Mouse (Mus musculus): ENCODE results near the gene Olfr810. TPM values are rescaled to one million over a fixed set of nuclear protein-coding genes. Genes with fewer than 3 reads are reported as not detected.

Olfr810 gene
- total RNA-seq (2014; fragmentation: Nextera tagmentation) (not detected in 2 replicates), total RNA-seq (2017) (not detected in 2 replicates)

GRCm38 (mm10) chr10:129794817-129795216, at the start of gene Olfr810:
Olfr810 (minus strand) TSS chr10:129794917.
- no peak for ATAC-seq (replicated peaks; ENCODE audit: low FRiP score, low TSS enrichment, poor library complexity, severe bottlenecking)

- ATAC-seq (replicated peaks; ENCODE audit: low FRiP score, low TSS enrichment, poor library complexity, severe bottlenecking) = no peak
These were observed 9.6 kb upstream of the Olfr810 start, which contains the start of gene Olfr811 for GRCm38 (mm10) chr10:129804296-129804695. Olfr811 (minus strand) TSS chr10:129804396.

DNA sequence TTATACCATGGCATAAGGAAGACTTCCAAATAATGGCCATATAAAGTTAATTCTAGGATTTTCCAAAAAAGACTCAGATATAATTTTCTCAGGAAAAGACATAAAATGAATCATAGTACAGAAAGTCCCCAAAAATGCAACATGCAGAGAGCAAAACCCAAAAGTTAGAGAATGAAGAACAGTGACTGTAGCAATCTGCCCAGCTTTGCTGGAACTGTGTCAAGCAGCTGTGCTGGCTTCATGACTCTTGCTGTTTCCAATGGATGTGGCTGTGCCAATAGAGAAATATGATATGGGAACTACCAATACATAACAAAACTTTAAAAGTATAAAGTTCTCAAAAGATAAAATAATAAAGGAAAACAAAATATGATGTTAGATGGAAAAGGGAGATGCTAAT, 16.6 kb downstream of the Olfr810 start:
- no peak for ATAC-seq (replicated peaks; ENCODE audit: low FRiP score, low TSS enrichment, poor library complexity, severe bottlenecking)

DNA sequence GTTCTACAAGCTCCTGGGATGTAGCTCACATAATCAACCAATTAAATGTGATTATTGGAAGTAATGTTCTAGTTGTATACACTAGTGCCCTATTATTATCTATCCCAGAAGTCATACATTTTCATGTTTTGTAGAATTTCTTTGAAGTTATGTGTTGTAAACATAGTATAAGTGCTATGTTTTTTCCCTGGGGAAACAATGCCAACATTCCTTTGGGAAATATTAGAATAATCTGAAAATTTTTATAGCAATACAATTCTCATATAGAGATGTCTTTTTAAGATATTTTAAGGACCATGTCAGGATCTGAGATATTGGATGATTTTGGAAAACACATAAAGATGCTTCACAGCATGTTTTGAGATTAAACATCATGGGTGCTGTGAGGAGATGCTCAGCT, 20.4 kb downstream of the Olfr810 start, which contains the start of gene Olfr809:
Gene Olfr809 (plus strand): TSS at position 301 of the 400 bp plus-strand sequence.
- no peak for ATAC-seq (replicated peaks; ENCODE audit: low FRiP score, low TSS enrichment, poor library complexity, severe bottlenecking)

DNA sequence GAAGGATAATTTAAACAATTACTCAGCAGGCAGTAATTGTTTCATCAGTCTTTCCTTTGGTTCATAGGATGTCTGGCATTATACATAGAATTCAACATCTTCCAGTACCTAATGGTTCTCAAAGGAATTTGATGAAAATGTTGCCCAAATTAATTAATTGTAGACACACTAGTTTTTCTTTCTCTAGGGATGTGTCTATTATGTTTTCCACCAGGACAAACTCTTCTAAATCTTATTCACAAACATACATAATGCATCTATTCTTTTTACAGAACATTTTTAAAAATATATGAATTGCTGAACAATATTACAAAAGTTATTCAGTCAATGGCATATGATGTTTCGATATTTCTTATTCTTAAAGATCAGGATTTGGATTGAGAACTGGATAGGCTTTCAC, 29.5 kb downstream of the Olfr810 start, which contains the start of gene Olfr808:
Gene Olfr808 (plus strand): TSS at position 301 of the 400 bp plus-strand sequence.
- no peak for ATAC-seq (replicated peaks; ENCODE audit: low FRiP score, low TSS enrichment, poor library complexity, severe bottlenecking)

DNA sequence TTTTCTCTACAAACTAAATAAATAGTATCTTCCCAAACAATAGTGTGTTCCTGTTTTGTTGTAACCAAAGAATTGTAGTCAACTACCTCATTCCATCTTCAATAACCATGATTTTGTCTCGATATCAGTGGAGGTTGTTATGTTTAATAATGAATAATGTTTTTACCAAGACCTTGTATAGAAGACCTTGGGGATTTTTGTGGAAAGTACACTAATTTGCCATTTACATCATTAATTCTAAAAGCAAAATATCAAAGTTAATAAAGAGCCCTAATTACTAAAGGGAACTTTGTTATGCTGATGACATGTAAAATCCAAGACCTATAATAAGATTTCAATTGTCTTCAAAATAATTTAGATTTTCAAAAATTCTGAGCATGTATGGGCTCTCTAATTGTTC, 37.0 kb downstream of the Olfr810 start, which contains the start of gene Olfr807:
Gene Olfr807 (minus strand): TSS at position 101 of the 400 bp plus-strand sequence.
- ATAC-seq (replicated peaks; ENCODE audit: low FRiP score, low TSS enrichment, poor library complexity, severe bottlenecking) = no peak

- no peak for ATAC-seq (replicated peaks; ENCODE audit: low FRiP score, low TSS enrichment, poor library complexity, severe bottlenecking)
These were observed 52.9 kb downstream of the Olfr810 start, which contains the start of gene Olfr806 for GRCm38 (mm10) chr10:129741821-129742220. Olfr806 (minus strand) TSS chr10:129741921.

Other genes starting within 250 kb of the Olfr810 start
- gene Olfr794, start 227.3 kb downstream of the Olfr810 start, total RNA-seq (2014; fragmentation: Nextera tagmentation) = not detected in 2 replicates
- gene Olfr794, start 227.3 kb downstream of the Olfr810 start, total RNA-seq (2017) = not detected in 2 replicates
- gene Olfr796, start 182.3 kb downstream of the Olfr810 start, total RNA-seq (2014; fragmentation: Nextera tagmentation) = not detected in 2 replicates
- gene Olfr796, start 182.3 kb downstream of the Olfr810 start, total RNA-seq (2017) = not detected in 2 replicates
- gene Olfr798, start 167.0 kb downstream of the Olfr810 start, total RNA-seq (2014; fragmentation: Nextera tagmentation) = not detected in 2 replicates
- gene Olfr798, start 167.0 kb downstream of the Olfr810 start, total RNA-seq (2017) = not detected in 2 replicates
- gene Olfr799, start 157.4 kb downstream of the Olfr810 start, total RNA-seq (2014; fragmentation: Nextera tagmentation) = not detected in 2 replicates
- not detected in 2 replicates for gene Olfr799, start 157.4 kb downstream of the Olfr810 start, total RNA-seq (2017)
- not detected in 2 replicates for gene Olfr800, start 137.2 kb downstream of the Olfr810 start, total RNA-seq (2014; fragmentation: Nextera tagmentation)
- gene Olfr800, start 137.2 kb downstream of the Olfr810 start, total RNA-seq (2017) = not detected in 2 replicates
- gene Olfr801, start 121.1 kb downstream of the Olfr810 start, total RNA-seq (2014; fragmentation: Nextera tagmentation) = not detected in 2 replicates
- not detected in 2 replicates for gene Olfr801, start 121.1 kb downstream of the Olfr810 start, total RNA-seq (2017)
- not detected in 2 replicates for gene Olfr802, start 106.7 kb downstream of the Olfr810 start, total RNA-seq (2014; fragmentation: Nextera tagmentation)
- not detected in 2 replicates for gene Olfr802, start 106.7 kb downstream of the Olfr810 start, total RNA-seq (2017)
- gene Olfr803, start 100.6 kb downstream of the Olfr810 start, total RNA-seq (2014; fragmentation: Nextera tagmentation) = not detected in 2 replicates
- not detected in 2 replicates for gene Olfr803, start 100.6 kb downstream of the Olfr810 start, total RNA-seq (2017)
- not detected in 2 replicates for gene Olfr804, start 91.7 kb downstream of the Olfr810 start, total RNA-seq (2014; fragmentation: Nextera tagmentation)
- not detected in 2 replicates for gene Olfr804, start 91.7 kb downstream of the Olfr810 start, total RNA-seq (2017)
- not detected in 2 replicates for gene Olfr805, start 65.5 kb downstream of the Olfr810 start, total RNA-seq (2014; fragmentation: Nextera tagmentation)
- gene Olfr805, start 65.5 kb downstream of the Olfr810 start, total RNA-seq (2017) = not detected in 2 replicates
- not detected in 2 replicates for gene Olfr806, start 53.0 kb downstream of the Olfr810 start, total RNA-seq (2014; fragmentation: Nextera tagmentation)
- not detected in 2 replicates for gene Olfr806, start 53.0 kb downstream of the Olfr810 start, total RNA-seq (2017)
- gene Olfr807, start 37.1 kb downstream of the Olfr810 start, total RNA-seq (2014; fragmentation: Nextera tagmentation) = not detected in 2 replicates
- not detected in 2 replicates for gene Olfr807, start 37.1 kb downstream of the Olfr810 start, total RNA-seq (2017)
- gene Olfr808, start 29.4 kb downstream of the Olfr810 start, total RNA-seq (2014; fragmentation: Nextera tagmentation) = 0.12 TPM in 1 of 2 replicates, not detected in the other
- not detected in 2 replicates for gene Olfr808, start 29.4 kb downstream of the Olfr810 start, total RNA-seq (2017)
- gene Olfr809, start 20.3 kb downstream of the Olfr810 start, total RNA-seq (2014; fragmentation: Nextera tagmentation) = not detected in 2 replicates
- gene Olfr809, start 20.3 kb downstream of the Olfr810 start, total RNA-seq (2017) = not detected in 2 replicates
- not detected in 2 replicates for gene Olfr811, start 9.5 kb upstream of the Olfr810 start, total RNA-seq (2014; fragmentation: Nextera tagmentation)
- not detected in 2 replicates for gene Olfr811, start 9.5 kb upstream of the Olfr810 start, total RNA-seq (2017)
- not detected in 2 replicates for gene Olfr812, start 51.2 kb upstream of the Olfr810 start, total RNA-seq (2014; fragmentation: Nextera tagmentation)
- not detected in 2 replicates for gene Olfr812, start 51.2 kb upstream of the Olfr810 start, total RNA-seq (2017)
- not detected in 2 replicates for gene Olfr813, start 60.5 kb upstream of the Olfr810 start, total RNA-seq (2014; fragmentation: Nextera tagmentation)
- gene Olfr813, start 60.5 kb upstream of the Olfr810 start, total RNA-seq (2017) = not detected in 2 replicates
- gene Olfr814, start 84.9 kb upstream of the Olfr810 start, total RNA-seq (2014; fragmentation: Nextera tagmentation) = not detected in 2 replicates
- gene Olfr814, start 84.9 kb upstream of the Olfr810 start, total RNA-seq (2017) = not detected in 2 replicates
- gene Olfr815, start 111.0 kb upstream of the Olfr810 start, total RNA-seq (2014; fragmentation: Nextera tagmentation) = not detected in 2 replicates
- not detected in 2 replicates for gene Olfr815, start 111.0 kb upstream of the Olfr810 start, total RNA-seq (2017)
- gene Olfr816, start 120.7 kb upstream of the Olfr810 start, total RNA-seq (2014; fragmentation: Nextera tagmentation) = not detected in 2 replicates
- not detected in 2 replicates for gene Olfr816, start 120.7 kb upstream of the Olfr810 start, total RNA-seq (2017)
- not detected in 2 replicates for gene Olfr818, start 154.2 kb upstream of the Olfr810 start, total RNA-seq (2014; fragmentation: Nextera tagmentation)
- not detected in 2 replicates for gene Olfr818, start 154.2 kb upstream of the Olfr810 start, total RNA-seq (2017)
- gene Olfr819, start 172.3 kb upstream of the Olfr810 start, total RNA-seq (2014; fragmentation: Nextera tagmentation) = not detected in 2 replicates
- gene Olfr819, start 172.3 kb upstream of the Olfr810 start, total RNA-seq (2017) = not detected in 2 replicates
- not detected in 2 replicates for gene Olfr247, start 181.2 kb upstream of the Olfr810 start, total RNA-seq (2014; fragmentation: Nextera tagmentation)
- gene Olfr247, start 181.2 kb upstream of the Olfr810 start, total RNA-seq (2017) = not detected in 2 replicates
- gene Gm10310, start 190.1 kb upstream of the Olfr810 start, total RNA-seq (2014; fragmentation: Nextera tagmentation) = not detected in 2 replicates
- gene Gm10310, start 190.1 kb upstream of the Olfr810 start, total RNA-seq (2017) = not detected in 2 replicates
- not detected in 2 replicates for gene Olfr820, start 217.7 kb upstream of the Olfr810 start, total RNA-seq (2014; fragmentation: Nextera tagmentation)
- gene Olfr820, start 217.7 kb upstream of the Olfr810 start, total RNA-seq (2017) = not detected in 2 replicates
- gene Olfr821, start 235.4 kb upstream of the Olfr810 start, total RNA-seq (2014; fragmentation: Nextera tagmentation) = not detected in 2 replicates
- not detected in 2 replicates for gene Olfr821, start 235.4 kb upstream of the Olfr810 start, total RNA-seq (2017)

Data from megakaryocyte-erythroid progenitor cell, adult 5-6 weeks (primary cell).